Mouse (Mus musculus) embryonic fibroblast, embryonic 13.5 days (primary cell): ENCODE results near the gene Uggt1. TPM values are rescaled to one million over a fixed set of nuclear protein-coding genes. Genes with fewer than 3 reads are reported as not detected.

Experiments used
- H3K27ac ChIP-seq: 2 replicates; pipeline ENCODE4 v1.5.1; 2012; ENCODE audit warnings: low read length, control low read depth, inconsistent platforms; ENCODE audit not compliant: insufficient read depth
- H3K4me1 ChIP-seq: 2 replicates; pipeline ENCODE4 v1.6.1; 2011; ENCODE audit warnings: low read length; ENCODE audit not compliant: control insufficient read depth, insufficient read depth
- H3K4me3 ChIP-seq: 2 replicates; pipeline ENCODE4 v1.5.1; 2011; ENCODE audit warnings: mild to moderate bottlenecking, control low read depth, low read length; ENCODE audit not compliant: insufficient read depth
- CTCF ChIP-seq: IDR thresholded peaks from 2 replicates; pipeline ENCODE4 v1.5.1; 2011; ENCODE audit warnings: mild to moderate bottlenecking, control low read depth, low read length, moderate library complexity, borderline replicate concordance; ENCODE audit not compliant: insufficient read depth
- POLR2A ChIP-seq: IDR thresholded peaks from 2 replicates; pipeline ENCODE4 v1.6.1; 2011; ENCODE audit warnings: low read depth, mild to moderate bottlenecking, control low read depth, low read length, moderate library complexity
- polyA plus RNA-seq: library from polyadenylated mRNA; stranded (reverse); fragments of >200 nt; gene quantifications from 2 replicates; pipeline ENCODE4 v1.2.4, GENCODE M21; 2011; ENCODE audit warnings: low read depth; ENCODE audit not compliant: missing spikeins, insufficient read length

The Uggt1 gene
- polyA plus RNA-seq, 1 experiment, result 125 TPM

- Histone ChIP-seq H3K27ac (no peak overlapping the region), H3K4me1 (no peaks in the 10 kb centered on the region), H3K4me3 (no peak overlapping the region)
- TF ChIP-seq CTCF, result no peak
- TF ChIP-seq POLR2A, result no peak
These were observed 14.1 kb upstream of the Uggt1 start for GRCm38 (mm10) chr1:36258631-36259030.

- TF ChIP-seq CTCF (no peak), POLR2A (no peak)
- no peak overlapping the region for H3K4me3 ChIP-seq
- H3K27ac ChIP-seq, result no peak overlapping the region
- no peaks in the 10 kb centered on the region for H3K4me1 ChIP-seq
These were observed 12.8 kb upstream of the Uggt1 start for GRCm38 (mm10) chr1:36257276-36257675.

GRCm38 (mm10) chr1:36255871-36256640 lies 11.5 kb upstream of the Uggt1 start:
- Histone ChIP-seq H3K27ac (no peak overlapping the region), H3K4me1 (no peaks in the 10 kb centered on the region), H3K4me3 (no peak overlapping the region)
- TF ChIP-seq CTCF, result no peak
- TF ChIP-seq POLR2A, result no peak

GRCm38 (mm10) chr1:36254635-36255360 lies 10.3 kb upstream of the Uggt1 start:
- peak; percentile 70; the same call in 1 of the 2 replicates for TF ChIP-seq CTCF
- no peak for TF ChIP-seq POLR2A
- Histone ChIP-seq H3K4me1 (no peaks in the 10 kb centered on the region), H3K27ac (no peak overlapping the region), H3K4me3 (0 out of 2 replicates have a peak overlapping the region, but pooled peaks have one; percentile 1)

GRCm38 (mm10) chr1:36252791-36253190 lies 8.3 kb upstream of the Uggt1 start:
- Histone ChIP-seq H3K27ac (no peak overlapping the region), H3K4me1 (no peaks in the 10 kb centered on the region), H3K4me3 (no peak overlapping the region)
- TF ChIP-seq POLR2A (no peak), CTCF (no peak)

- H3K27ac ChIP-seq, result no peak overlapping the region
- no peak for TF ChIP-seq CTCF
- TF ChIP-seq POLR2A, result no peak
- H3K4me3 ChIP-seq, result no peak overlapping the region
- H3K4me1 ChIP-seq, result no peaks in the 10 kb centered on the region
These were observed 6.9 kb upstream of the Uggt1 start for GRCm38 (mm10) chr1:36251426-36251825.

GRCm38 (mm10) chr1:36246688-36247087 lies 2.2 kb upstream of the Uggt1 start:
- no peak for TF ChIP-seq CTCF
- no peak for TF ChIP-seq POLR2A
- Histone ChIP-seq H3K4me1 (peaks cover 6% of the 10 kb centered on the region), H3K4me3 (no peak overlapping the region), H3K27ac (no peak overlapping the region)

GRCm38 (mm10) chr1:36244828-36245215 lies 302 bp upstream of the Uggt1 start:
- Histone ChIP-seq H3K27ac (no peak overlapping the region), H3K4me3 (no peak overlapping the region), H3K4me1 (peaks cover 6% of the 10 kb centered on the region)
- TF ChIP-seq POLR2A, result no peak
- no peak for TF ChIP-seq CTCF

- Histone ChIP-seq H3K4me1 (peaks cover 6% of the 10 kb centered on the region), H3K4me3 (peak overlapping the region; percentile 71), H3K27ac (peak overlapping the region; percentile 36; the same call in 1 of the 2 replicates)
- TF ChIP-seq CTCF (no peak), POLR2A (no peak)
These were observed 968 bp downstream of the Uggt1 start for GRCm38 (mm10) chr1:36243447-36244057.

- no peak overlapping the region for H3K27ac ChIP-seq
- no peak overlapping the region for H3K4me3 ChIP-seq
- no peak for TF ChIP-seq POLR2A
- no peak for TF ChIP-seq CTCF
- peaks cover 6% of the 10 kb centered on the region for H3K4me1 ChIP-seq
These were observed 2.6 kb downstream of the Uggt1 start for GRCm38 (mm10) chr1:36241903-36242429.
